Mouse (Mus musculus) liver, postnatal 0 days (tissue): ENCODE measurements around the gene Phactr2. TPM values are rescaled to one million over a fixed set of nuclear protein-coding genes. Genes with fewer than 3 reads are reported as not detected.

Source experiments
- ATAC-seq: fragments of 200-750 bp; cut with Nextera tagmentation; 2 replicates; pipeline ENCODE4 v1.8.0; 2017; ENCODE audit warnings: mild to moderate bottlenecking, moderate library complexity
- DNase-seq: peaks from one replicate; pipeline ENCODE4 v3.0.0-alpha.2; 2016
- H3K27ac ChIP-seq: fragments of 300-500 bp; sonication (generic); 2 replicates; pipeline ENCODE4 v1.5.1; 2014; ENCODE audit warnings: antibody characterized with exemption, moderate library complexity, mild to moderate bottlenecking, low read depth
- H3K27me3 ChIP-seq: fragments of 300-500 bp; sonication (generic); 2 replicates; pipeline ENCODE4 v1.6.1; 2014; ENCODE audit warnings: low read length, control low read depth, mixed read lengths; ENCODE audit not compliant: insufficient read depth
- H3K36me3 ChIP-seq: fragments of 300-500 bp; sonication (generic); replicated peaks from 2 replicates; pipeline ENCODE4 v1.6.1; 2014; ENCODE audit warnings: mild to moderate bottlenecking, control low read depth, low read length, moderate library complexity, mixed read lengths; ENCODE audit not compliant: insufficient read depth
- H3K4me1 ChIP-seq: fragments of 300-500 bp; sonication (generic); 2 replicates; pipeline ENCODE4 v1.6.1; 2014; ENCODE audit warnings: antibody characterized with exemption, mild to moderate bottlenecking, control low read depth; ENCODE audit not compliant: insufficient read depth
- H3K4me2 ChIP-seq: fragments of 300-500 bp; sonication (generic); 2 replicates; pipeline ENCODE4 v1.6.1; 2014; ENCODE audit warnings: low read depth, mild to moderate bottlenecking, low read length, moderate library complexity, mixed read lengths
- H3K4me3 ChIP-seq: fragments of 300-500 bp; sonication (generic); 2 replicates; pipeline ENCODE4 v1.5.1; 2014; ENCODE audit warnings: low read depth, low read length
- H3K9ac ChIP-seq: fragments of 300-500 bp; sonication (generic); replicated peaks from 2 replicates; pipeline ENCODE4 v1.6.1; 2014; ENCODE audit warnings: mild to moderate bottlenecking, moderate library complexity
- H3K9me3 ChIP-seq: fragments of 300-500 bp; sonication (generic); 2 replicates; pipeline ENCODE4 v1.6.1; 2016; ENCODE audit warnings: mild to moderate bottlenecking, control low read depth, low read length, mixed read lengths
- CTCF ChIP-seq: sonication (generic); IDR thresholded peaks from 2 replicates; pipeline ENCODE4 v1.5.1; 2016; ENCODE audit warnings: antibody characterized with exemption, low read depth
- EP300 ChIP-seq: IDR thresholded peaks from 2 replicates; pipeline ENCODE4 v1.6.1; 2016; ENCODE audit warnings: antibody characterized with exemption, low read depth, mild to moderate bottlenecking
- WGBS: fragments of 180-500 bp; shearing (Covaris S2); extraction: QIAGEN DNeasy Blood & Tissue Kit; methylation state at CpG from one replicate; pipeline ENCODE4 v1.1.7; 2014; ENCODE audit not compliant: insufficient replicate concordance; 5-methylcytosine and 5-hydroxymethylcytosine counted together
- polyA plus RNA-seq: library from polyadenylated mRNA; unstranded; fragments of >200 nt; fragmentation: Nextera tagmentation; extraction: Ambion mirVana; gene quantifications from 2 replicates; pipeline ENCODE4 v1.2.1, GENCODE M21; 2015

Gene Phactr2
- polyA plus RNA-seq, 1 experiment from 2014 or later, result 4.9 TPM

DNA sequence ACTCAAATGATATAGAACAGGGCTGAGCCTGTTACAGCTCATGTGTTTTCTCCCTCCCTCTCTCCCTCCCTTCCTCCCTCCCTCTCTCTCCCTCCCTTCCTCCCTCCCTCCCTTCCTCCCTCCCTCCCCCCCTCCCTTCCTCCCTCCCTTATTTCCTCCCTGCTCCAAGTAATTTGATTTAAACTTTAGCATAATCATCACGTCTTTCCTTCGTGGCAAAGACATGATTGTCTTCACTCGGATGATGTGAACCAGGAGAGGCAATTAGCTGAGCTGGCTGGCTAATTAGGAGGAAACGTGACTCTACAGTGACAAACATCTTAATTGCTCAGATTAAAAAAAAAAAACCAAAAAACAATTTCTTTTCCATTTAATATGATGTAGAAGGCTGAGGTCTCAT is 55.0 kb downstream of the Phactr2 start:
- H3K27ac ChIP-seq, result no peak overlapping the region
- H3K4me3 ChIP-seq, result no peak overlapping the region
- DNase-seq (no peak), ATAC-seq (no peak)
- H3K27me3 ChIP-seq, result no peaks in the 10 kb centered on the region
- WGBS, result 56% methylated on average over 4 of the region's 4 CpGs
- H3K36me3 ChIP-seq, result no peaks in the 10 kb centered on the region
- TF ChIP-seq CTCF (no peak), EP300 (no peak)
- no peak overlapping the region for H3K4me2 ChIP-seq
- H3K4me1 ChIP-seq, result no peaks in the 10 kb centered on the region
- no peak overlapping the region for H3K9ac ChIP-seq
- H3K9me3 ChIP-seq, result no peaks in the 10 kb centered on the region

DNA sequence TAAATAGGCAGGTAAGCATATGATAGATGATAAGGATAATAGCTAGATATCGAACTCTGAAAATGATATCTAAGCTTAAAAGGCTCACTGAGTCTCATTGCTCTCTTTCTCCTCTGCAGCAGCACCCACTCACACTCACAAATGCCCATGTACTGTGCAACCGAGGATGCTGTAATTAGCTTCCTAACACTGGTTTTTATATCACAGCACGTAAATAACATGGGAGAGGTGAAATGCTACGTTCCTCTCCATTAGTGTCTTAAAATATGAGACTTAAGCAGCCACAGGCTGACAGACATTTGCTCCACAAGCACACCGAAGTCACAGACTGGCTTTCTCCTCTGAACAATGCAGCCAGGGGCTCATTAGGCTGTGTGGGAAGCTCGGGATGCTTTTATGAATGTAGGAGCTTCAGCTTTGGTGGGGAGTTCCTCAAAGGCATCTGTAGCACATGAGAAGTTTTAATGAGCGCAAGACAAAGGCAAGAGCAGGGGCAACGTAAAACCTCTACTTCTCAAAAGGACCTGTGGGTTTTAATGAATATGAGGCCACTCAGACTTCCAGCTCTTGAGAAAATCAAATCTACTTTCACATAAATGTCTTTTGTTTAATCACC is 58.6 kb downstream of the Phactr2 start:
- 70% methylated on average over 8 of the region's 8 CpGs for WGBS
- ATAC-seq (no peak), DNase-seq (no peak)
- Histone ChIP-seq H3K9ac (no peak overlapping the region), H3K4me3 (no peak overlapping the region), H3K9me3 (no peaks in the 10 kb centered on the region), H3K36me3 (no peaks in the 10 kb centered on the region), H3K27me3 (no peaks in the 10 kb centered on the region), H3K4me2 (no peak overlapping the region), H3K27ac (no peak overlapping the region), H3K4me1 (no peaks in the 10 kb centered on the region)
- TF ChIP-seq CTCF, result no peak
- TF ChIP-seq EP300, result no peak

DNA sequence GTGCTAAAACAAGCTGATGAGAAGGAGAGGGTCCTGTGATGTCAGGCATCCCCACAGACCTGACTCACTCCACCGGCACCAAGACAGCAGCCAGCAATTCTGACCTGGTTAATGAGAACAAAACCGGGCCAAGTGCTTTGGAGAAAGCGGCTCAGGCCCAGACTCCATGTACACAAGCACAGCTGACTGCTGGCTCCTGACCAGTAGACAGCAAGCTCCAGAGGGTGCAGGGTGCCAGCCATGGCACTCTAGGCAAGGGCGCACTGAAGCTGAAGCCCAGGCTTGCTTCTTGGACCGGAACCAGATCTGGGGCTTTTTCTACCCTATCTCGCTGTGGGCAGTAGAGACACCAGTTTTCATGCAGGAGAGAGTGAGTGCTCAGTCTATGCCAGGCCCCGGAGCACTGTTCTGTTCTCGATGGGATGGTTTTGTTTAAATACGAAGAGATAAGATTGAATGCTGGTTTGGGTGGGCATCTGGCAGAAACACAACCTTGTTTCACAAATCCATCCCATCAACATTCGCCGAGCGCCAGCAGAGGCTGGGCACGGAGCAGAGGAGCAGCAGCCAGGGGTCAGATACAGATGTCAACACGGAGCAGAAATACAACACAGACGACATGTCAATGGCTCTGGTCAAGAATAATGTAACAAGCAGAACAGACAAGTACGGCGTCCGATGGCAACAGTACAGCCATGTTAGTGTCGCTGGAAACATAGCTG is 61.8 kb downstream of the Phactr2 start:
- Histone ChIP-seq H3K4me3 (no peak overlapping the region), H3K9ac (no peak overlapping the region), H3K36me3 (no peaks in the 10 kb centered on the region), H3K27me3 (no peaks in the 10 kb centered on the region), H3K27ac (no peak overlapping the region), H3K4me2 (no peak overlapping the region), H3K4me1 (no peaks in the 10 kb centered on the region), H3K9me3 (no peaks in the 10 kb centered on the region)
- no peak for DNase-seq
- TF ChIP-seq CTCF (no peak), EP300 (no peak)
- WGBS, result 80% methylated on average over 19 of the region's 19 CpGs
- ATAC-seq, result no peak

DNA sequence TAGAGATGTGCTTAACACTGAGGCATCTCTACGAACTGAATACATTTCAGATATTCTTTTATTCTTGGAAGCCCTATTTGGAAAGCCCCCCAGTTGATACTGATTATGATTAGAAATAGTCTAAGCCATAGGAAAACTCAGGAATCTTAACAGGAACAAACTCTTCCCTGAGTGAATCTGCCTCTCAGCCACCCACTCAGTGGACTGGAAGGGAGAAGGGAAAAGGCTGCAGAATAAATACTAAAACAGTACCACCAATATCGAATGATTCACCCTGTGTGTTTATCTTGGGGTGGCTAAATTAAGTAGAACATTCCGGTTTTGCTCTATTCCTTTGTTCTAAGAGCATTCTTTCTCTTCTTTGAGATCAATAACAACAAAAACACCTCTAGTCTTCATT is 63.2 kb downstream of the Phactr2 start:
- no peak for ATAC-seq
- Histone ChIP-seq H3K9ac (no peak overlapping the region), H3K9me3 (no peaks in the 10 kb centered on the region), H3K36me3 (no peaks in the 10 kb centered on the region), H3K4me2 (no peak overlapping the region), H3K4me3 (no peak overlapping the region), H3K4me1 (no peaks in the 10 kb centered on the region), H3K27me3 (no peaks in the 10 kb centered on the region), H3K27ac (no peak overlapping the region)
- WGBS, result 73% methylated on average over 3 of the region's 3 CpGs
- TF ChIP-seq CTCF (no peak), EP300 (no peak)
- no peak for DNase-seq

DNA sequence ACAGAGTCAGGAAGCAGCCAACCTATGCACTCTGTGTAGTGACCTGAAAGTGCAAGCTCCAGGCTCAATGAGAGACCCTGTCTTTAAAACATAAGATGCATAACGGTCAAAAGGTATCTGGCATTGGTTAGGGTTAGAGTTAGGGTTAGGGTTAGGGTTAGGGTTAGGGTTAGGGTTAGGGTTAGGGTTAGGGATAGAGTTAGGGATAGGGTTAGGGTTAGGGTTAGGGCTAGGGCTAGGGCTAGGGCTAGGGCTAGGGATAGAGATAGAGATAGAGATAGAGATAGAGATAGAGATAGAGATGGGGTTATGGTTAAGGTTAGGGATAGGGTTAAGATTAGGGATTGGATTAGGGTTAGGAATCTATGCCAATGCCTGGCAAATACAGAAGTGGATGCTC is 72.2 kb downstream of the Phactr2 start:
- Histone ChIP-seq H3K9ac (no peak overlapping the region), H3K27me3 (no peaks in the 10 kb centered on the region), H3K4me1 (no peaks in the 10 kb centered on the region), H3K4me3 (no peak overlapping the region), H3K4me2 (no peak overlapping the region), H3K27ac (no peak overlapping the region), H3K9me3 (no peaks in the 10 kb centered on the region), H3K36me3 (no peaks in the 10 kb centered on the region)
- TF ChIP-seq CTCF (no peak), EP300 (no peak)
- ATAC-seq (no peak), DNase-seq (no peak)
- WGBS, result 76% methylated on average over 1 of the region's 1 CpGs

DNA sequence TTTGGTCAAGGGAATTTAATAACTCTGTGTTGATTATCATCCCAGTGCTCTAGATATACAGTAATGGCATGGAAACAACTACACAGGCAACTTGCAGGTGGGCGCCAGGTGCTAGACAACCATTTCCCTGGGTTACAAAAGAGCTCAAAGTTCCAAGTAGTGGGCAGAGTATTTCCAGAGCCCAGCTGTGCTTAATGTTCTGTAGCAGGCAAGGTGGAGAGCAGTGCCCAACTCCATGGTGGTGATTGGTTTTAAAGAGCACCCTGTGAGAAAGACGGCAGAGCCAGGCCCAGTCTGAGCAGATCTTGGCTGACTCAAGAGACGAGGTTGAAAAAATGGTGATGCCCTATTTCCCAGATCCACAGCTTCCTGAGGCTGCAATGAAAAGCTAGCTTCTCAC is 78.5 kb downstream of the Phactr2 start:
- Histone ChIP-seq H3K9ac (no peak overlapping the region), H3K4me2 (no peak overlapping the region), H3K9me3 (no peaks in the 10 kb centered on the region), H3K27me3 (no peaks in the 10 kb centered on the region), H3K27ac (no peak overlapping the region), H3K36me3 (no peaks in the 10 kb centered on the region), H3K4me1 (no peaks in the 10 kb centered on the region), H3K4me3 (no peak overlapping the region)
- no peak for TF ChIP-seq CTCF
- TF ChIP-seq EP300, result no peak
- 82% methylated on average over 3 of the region's 3 CpGs for WGBS
- ATAC-seq, result no peak
- DNase-seq, result no peak
